Mouse (Mus musculus) B cell, adult 2 months (primary cell): ENCODE data around the gene Carns1.

Experiments used
- DNase-seq, 2 experiments: peaks; one replicate each; pipeline ENCODE4 v3.0.0; 2022

Gene Carns1

GRCm38 (mm10) chr19:4149283-4149682, 26.0 kb downstream of the Carns1 start:
- DNase-seq = no peak

- peak; percentile 38 to 39 for DNase-seq
Observed at GRCm38 (mm10) chr19:4148819-4149218, 26.5 kb downstream of the Carns1 start.

GRCm38 (mm10) chr19:4148491-4148806, 26.8 kb downstream of the Carns1 start, which contains the start of gene Coro1b:
TSS of gene Coro1b (plus strand) at chr19:4148619.
- DNase-seq = peak; percentile 92 to 93

GRCm38 (mm10) chr19:4147782-4148490, 27.3 kb downstream of the Carns1 start:
- no peak for DNase-seq

- no peak for DNase-seq
Observed at GRCm38 (mm10) chr19:4147022-4147405, 28.3 kb downstream of the Carns1 start.

GRCm38 (mm10) chr19:4146366-4147021, 28.8 kb downstream of the Carns1 start:
- no peak for DNase-seq

- DNase-seq = no peak
Observed at GRCm38 (mm10) chr19:4145936-4146335, 29.3 kb downstream of the Carns1 start.

- peak; percentile 66 to 70 for DNase-seq
Observed at GRCm38 (mm10) chr19:4144550-4145498, 30.5 kb downstream of the Carns1 start.

- peak; percentile 35 to 37 for DNase-seq
Observed at GRCm38 (mm10) chr19:4143759-4144268, 31.5 kb downstream of the Carns1 start, which contains the start of gene Cabp4. TSS of gene Cabp4 (minus strand) at chr19:4144033.

GRCm38 (mm10) chr19:4142416-4143173, 32.7 kb downstream of the Carns1 start:
- DNase-seq = no peak

- no peak for DNase-seq
Observed at GRCm38 (mm10) chr19:4140147-4140546, 35.1 kb downstream of the Carns1 start.

GRCm38 (mm10) chr19:4139446-4139845, 35.8 kb downstream of the Carns1 start, which contains the start of gene Gpr152:
TSS of gene Gpr152 (plus strand) at chr19:4139787.
- DNase-seq = no peak

- DNase-seq = peak; percentile 47 to 53
Observed at GRCm38 (mm10) chr19:4137913-4138312, 37.4 kb downstream of the Carns1 start.

GRCm38 (mm10) chr19:4136463-4136862, 38.8 kb downstream of the Carns1 start:
- DNase-seq = no peak

GRCm38 (mm10) chr19:4135963-4136345, 39.3 kb downstream of the Carns1 start:
- peak; percentile 56 to 58 for DNase-seq

- peak in 1 of 2 experiments; percentile 26 for DNase-seq
Observed at GRCm38 (mm10) chr19:4135229-4135962, 39.9 kb downstream of the Carns1 start.

GRCm38 (mm10) chr19:4134354-4134753, 40.9 kb downstream of the Carns1 start:
- DNase-seq = no peak

- no peak for DNase-seq
Observed at GRCm38 (mm10) chr19:4131768-4132167, 43.5 kb downstream of the Carns1 start.

- no peak for DNase-seq
Observed at GRCm38 (mm10) chr19:4131075-4131474, 44.2 kb downstream of the Carns1 start.

GRCm38 (mm10) chr19:4130106-4130505, 45.2 kb downstream of the Carns1 start:
- DNase-seq = no peak

GRCm38 (mm10) chr19:4129462-4129861, 45.8 kb downstream of the Carns1 start:
- no peak for DNase-seq
